Mouse (Mus musculus) intestine, embryonic 16.5 days (tissue): ENCODE data around the gene Ldlrad3. TPM values are rescaled to one million over a fixed set of nuclear protein-coding genes. Genes with fewer than 3 reads are reported as not detected.
A peak's percentile ranks its signal among the peaks of the same experiment; 100 is the strongest.

Source experiments
- ATAC-seq: fragments of 200-750 bp; cut with Nextera tagmentation; 2 replicates; pipeline ENCODE4 v1.8.0; 2017; ENCODE audit warnings: moderate TSS enrichment, moderate library complexity
- H3K27ac ChIP-seq: fragments of 300-500 bp; sonication (generic); 2 replicates; pipeline ENCODE4 v1.5.1; 2014; ENCODE audit warnings: mild to moderate bottlenecking, low read length
- H3K27me3 ChIP-seq: fragments of 300-500 bp; sonication (generic); replicated peaks from 2 replicates; pipeline ENCODE4 v1.6.1; 2014; ENCODE audit warnings: low read length, control low read depth, mixed read lengths; ENCODE audit not compliant: control insufficient read depth, insufficient read depth
- H3K36me3 ChIP-seq: fragments of 300-500 bp; sonication (generic); 2 replicates; pipeline ENCODE4 v1.6.1; 2014; ENCODE audit warnings: low read length, control low read depth; ENCODE audit not compliant: control insufficient read depth, insufficient read depth
- H3K4me1 ChIP-seq: fragments of 300-500 bp; sonication (generic); 2 replicates; pipeline ENCODE4 v1.6.1; 2014; ENCODE audit warnings: low read length, control low read depth, mixed read lengths; ENCODE audit not compliant: control insufficient read depth, insufficient read depth
- H3K4me2 ChIP-seq: fragments of 300-500 bp; sonication (generic); 2 replicates; pipeline ENCODE4 v1.6.1; 2014; ENCODE audit warnings: low read depth, low read length, control low read depth
- H3K4me3 ChIP-seq: fragments of 300-500 bp; sonication (generic); 2 replicates; pipeline ENCODE4 v1.5.1; 2014; ENCODE audit warnings: mild to moderate bottlenecking, low read length
- H3K9ac ChIP-seq: fragments of 300-500 bp; sonication (generic); 2 replicates; pipeline ENCODE4 v1.6.1; 2014; ENCODE audit warnings: low read depth, low read length
- H3K9me3 ChIP-seq: fragments of 300-500 bp; sonication (generic); 2 replicates; pipeline ENCODE4 v1.6.1; 2016; ENCODE audit warnings: low read length, control low read depth; ENCODE audit not compliant: control insufficient read depth
- WGBS: fragments of 180-500 bp; shearing (Covaris S2); extraction: QIAGEN DNeasy Blood & Tissue Kit; methylation state at CpG from one replicate; pipeline ENCODE4 v1.1.7; 2014; 5-methylcytosine and 5-hydroxymethylcytosine counted together
- polyA plus RNA-seq: library from polyadenylated mRNA; unstranded; fragments of >200 nt; fragmentation: Nextera tagmentation; extraction: Ambion mirVana; gene quantifications from 2 replicates; pipeline ENCODE4 v1.2.1, GENCODE M21; 2015

Ldlrad3 gene
- polyA plus RNA-seq, 1 experiment from 2014 or later = 18.8 TPM

DNA sequence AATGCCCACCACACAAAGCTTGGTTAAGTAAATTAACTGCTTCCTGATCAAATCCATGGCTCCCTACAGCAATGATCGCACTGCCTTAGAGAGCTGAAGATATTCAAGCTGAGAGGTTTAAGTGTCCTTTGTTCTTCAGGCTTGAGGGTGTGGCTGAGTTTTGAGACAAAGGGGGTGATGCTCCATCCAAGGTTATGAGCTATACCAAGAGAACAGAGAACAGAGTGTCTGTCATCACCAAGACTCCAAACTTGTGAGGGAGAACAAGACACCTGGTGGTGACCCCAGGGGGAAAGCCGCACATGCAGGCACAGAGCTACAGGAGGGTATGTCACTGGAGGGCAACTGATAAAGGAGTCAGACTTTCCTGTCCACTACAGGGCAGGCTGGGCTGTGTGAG lies 205.0 kb downstream of the Ldlrad3 start:
- no peak overlapping the region for H3K27ac ChIP-seq
- H3K4me3 ChIP-seq = no peak overlapping the region
- no peaks in the 10 kb centered on the region for H3K9me3 ChIP-seq
- H3K4me1 ChIP-seq = peaks cover 8% of the 10 kb centered on the region
- no peak for ATAC-seq
- no peaks in the 10 kb centered on the region for H3K27me3 ChIP-seq
- H3K36me3 ChIP-seq = no peaks in the 10 kb centered on the region
- no peak overlapping the region for H3K9ac ChIP-seq
- no peak overlapping the region for H3K4me2 ChIP-seq
- 85% methylated on average over 2 of the region's 2 CpGs for WGBS

DNA sequence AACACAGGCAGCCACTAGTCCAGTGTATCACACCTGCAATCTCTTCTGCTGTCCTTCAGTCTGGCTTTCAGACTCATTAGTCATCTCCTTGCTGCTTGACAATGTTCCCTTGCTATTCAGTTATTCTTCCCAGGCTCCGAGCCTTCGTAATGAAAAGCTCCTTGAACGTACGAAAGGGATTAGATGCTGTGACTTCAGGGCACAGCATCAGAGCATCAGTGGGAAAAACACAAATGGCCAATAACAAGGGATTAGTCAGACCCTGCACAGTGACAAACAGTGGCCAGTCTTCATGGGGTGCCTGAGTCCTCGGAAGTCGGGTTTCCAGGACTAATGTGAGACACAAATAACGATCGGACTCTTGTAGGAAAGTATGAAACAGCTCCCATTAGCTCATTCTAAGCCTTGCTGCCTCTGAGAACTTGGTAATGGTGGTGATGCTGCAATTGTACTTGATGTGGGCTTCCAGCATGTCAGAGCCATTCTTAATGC lies 205.7 kb downstream of the Ldlrad3 start:
- no peak overlapping the region for H3K27ac ChIP-seq
- no peaks in the 10 kb centered on the region for H3K27me3 ChIP-seq
- no peaks in the 10 kb centered on the region for H3K9me3 ChIP-seq
- H3K4me3 ChIP-seq = no peak overlapping the region
- no peak overlapping the region for H3K4me2 ChIP-seq
- no peak overlapping the region for H3K9ac ChIP-seq
- H3K36me3 ChIP-seq = no peaks in the 10 kb centered on the region
- no peak for ATAC-seq
- WGBS = 86% methylated on average over 8 of the region's 8 CpGs
- peaks cover 8% of the 10 kb centered on the region for H3K4me1 ChIP-seq

- no peak overlapping the region for H3K9ac ChIP-seq
- peak; percentile 49; the same call in 1 of the 2 replicates for ATAC-seq
- WGBS = 40% methylated on average over 21 of the region's 21 CpGs
Measured at GRCm38 (mm10) chr2:101978534-101979525, 207.4 kb downstream of the Ldlrad3 start.

DNA sequence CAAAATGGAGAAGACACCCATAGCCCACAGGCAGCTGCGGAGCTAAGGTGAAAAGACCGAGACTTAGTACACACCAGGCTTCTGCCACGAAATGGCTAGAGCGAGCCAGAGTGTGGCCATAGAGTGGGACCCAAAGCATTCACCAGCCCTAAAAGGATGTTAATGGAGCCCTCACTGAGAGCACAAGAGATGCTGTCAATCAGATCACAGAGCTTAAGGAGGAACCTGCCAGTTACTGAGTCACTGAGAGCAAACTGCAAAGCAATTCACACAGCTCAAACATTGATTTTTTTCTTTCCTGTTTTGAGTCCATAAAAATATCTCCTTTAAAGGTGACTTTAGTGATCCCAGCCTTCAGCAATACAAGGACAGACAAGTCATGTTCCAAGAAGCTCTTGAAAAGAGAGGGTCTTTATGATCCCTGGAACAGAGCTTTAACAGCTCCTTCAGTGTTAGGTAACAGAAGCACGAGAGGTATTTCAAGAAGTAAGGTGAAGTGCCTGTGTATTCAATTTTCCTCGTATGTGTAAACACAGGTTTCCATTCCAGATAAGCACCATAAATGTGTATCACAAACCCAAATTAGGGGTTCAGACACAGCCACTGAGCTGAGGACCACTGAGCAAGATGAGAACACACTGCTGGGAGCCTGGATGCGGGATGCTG lies 209.7 kb downstream of the Ldlrad3 start:
- Histone ChIP-seq H3K27ac (no peak overlapping the region), H3K4me2 (no peak overlapping the region), H3K36me3 (no peaks in the 10 kb centered on the region), H3K9ac (no peak overlapping the region), H3K27me3 (no peaks in the 10 kb centered on the region), H3K9me3 (no peaks in the 10 kb centered on the region), H3K4me3 (no peak overlapping the region), H3K4me1 (peaks cover 8% of the 10 kb centered on the region)
- ATAC-seq = no peak
- WGBS = 69% methylated on average over 7 of the region's 7 CpGs

More at GRCm38 (mm10) chr2:101978534-101979525, 207.4 kb downstream of the Ldlrad3 start:
- Histone ChIP-seq H3K4me2 (no peak overlapping the region), H3K36me3 (no peaks in the 10 kb centered on the region), H3K27me3 (no peaks in the 10 kb centered on the region), H3K9me3 (no peaks in the 10 kb centered on the region), H3K4me1 (peaks cover 8% of the 10 kb centered on the region), H3K27ac (no peak overlapping the region), H3K4me3 (no peak overlapping the region)

GRCm38 (mm10) chr2:101973810-101974209 lies 212.4 kb downstream of the Ldlrad3 start:
- Histone ChIP-seq H3K36me3 (no peaks in the 10 kb centered on the region), H3K4me2 (no peak overlapping the region), H3K9me3 (no peaks in the 10 kb centered on the region), H3K27me3 (no peaks in the 10 kb centered on the region), H3K4me1 (peaks cover 2% of the 10 kb centered on the region), H3K4me3 (no peak overlapping the region), H3K27ac (no peak overlapping the region), H3K9ac (no peak overlapping the region)
- 89% methylated on average over 3 of the region's 3 CpGs for WGBS
- ATAC-seq = no peak

DNA sequence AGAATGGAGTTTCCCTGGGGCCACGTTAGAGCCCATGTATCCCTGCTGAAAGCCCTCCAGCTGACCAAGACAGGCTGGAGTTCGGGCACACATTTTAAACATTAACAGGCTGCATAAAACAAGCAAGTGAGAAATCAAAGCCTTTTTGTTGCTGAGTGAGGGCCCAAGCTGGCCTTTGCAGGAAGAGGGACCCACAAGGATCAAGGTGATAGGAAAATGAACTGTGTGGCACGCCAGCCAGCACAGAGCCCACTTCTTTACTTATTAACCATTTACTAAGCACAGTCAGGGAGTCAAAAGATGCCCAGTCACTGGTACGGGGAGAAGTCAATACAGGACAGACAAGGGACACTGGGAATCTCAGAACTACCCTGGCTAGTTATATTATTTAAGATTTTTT lies 218.6 kb downstream of the Ldlrad3 start:
- H3K36me3 ChIP-seq = no peaks in the 10 kb centered on the region
- H3K4me1 ChIP-seq = peaks cover 15% of the 10 kb centered on the region
- 37% methylated on average over 4 of the region's 4 CpGs for WGBS
- no peak overlapping the region for H3K4me2 ChIP-seq
- H3K27ac ChIP-seq = peak overlapping the region; percentile 67
- no peak overlapping the region for H3K9ac ChIP-seq
- no peak overlapping the region for H3K4me3 ChIP-seq
- H3K27me3 ChIP-seq = no peaks in the 10 kb centered on the region
- ATAC-seq = peak; percentile 61; the same call in 1 of the 2 replicates
- H3K9me3 ChIP-seq = no peaks in the 10 kb centered on the region

- 55% methylated on average over 7 of the region's 7 CpGs for WGBS
- peaks cover 15% of the 10 kb centered on the region for H3K4me1 ChIP-seq
- H3K9ac ChIP-seq = no peak overlapping the region
- H3K9me3 ChIP-seq = no peaks in the 10 kb centered on the region
- H3K4me3 ChIP-seq = no peak overlapping the region
- peak overlapping the region; percentile 67 for H3K27ac ChIP-seq
- H3K27me3 ChIP-seq = no peaks in the 10 kb centered on the region
- no peak overlapping the region for H3K4me2 ChIP-seq
- H3K36me3 ChIP-seq = no peaks in the 10 kb centered on the region
- 0 out of 2 replicates have a peak, but pooled peaks have one; percentile 7 for ATAC-seq
Measured at GRCm38 (mm10) chr2:101967152-101967551, 219.0 kb downstream of the Ldlrad3 start.

GRCm38 (mm10) chr2:101966017-101966416 lies 220.2 kb downstream of the Ldlrad3 start:
- 61% methylated on average over 4 of the region's 4 CpGs for WGBS
- H3K9me3 ChIP-seq = no peaks in the 10 kb centered on the region
- no peaks in the 10 kb centered on the region for H3K36me3 ChIP-seq
- H3K4me3 ChIP-seq = no peak overlapping the region
- no peak overlapping the region for H3K9ac ChIP-seq
- no peaks in the 10 kb centered on the region for H3K27me3 ChIP-seq
- peaks cover 20% of the 10 kb centered on the region for H3K4me1 ChIP-seq
- peak; percentile 86 for ATAC-seq
- H3K4me2 ChIP-seq = no peak overlapping the region
- H3K27ac ChIP-seq = peak overlapping the region; percentile 58

GRCm38 (mm10) chr2:101965515-101965914 lies 220.7 kb downstream of the Ldlrad3 start:
- Histone ChIP-seq H3K27me3 (no peaks in the 10 kb centered on the region), H3K9ac (no peak overlapping the region), H3K4me1 (peaks cover 21% of the 10 kb centered on the region), H3K27ac (peak overlapping the region; percentile 57), H3K36me3 (no peaks in the 10 kb centered on the region), H3K4me2 (no peak overlapping the region; the same call in 1 of the 2 replicates), H3K4me3 (no peak overlapping the region), H3K9me3 (no peaks in the 10 kb centered on the region)
- 54% methylated on average over 5 of the region's 5 CpGs for WGBS
- peak; percentile 52 for ATAC-seq
